Mouse (Mus musculus) neural tube, embryonic 11.5 days (tissue): Measurements from ENCODE around the gene Tubgcp6. TPM values are rescaled to one million over a fixed set of nuclear protein-coding genes. Genes with fewer than 3 reads are reported as not detected.

Experiments
- ATAC-seq: fragments of 200-750 bp; cut with Nextera tagmentation; 2 replicates; pipeline ENCODE4 v1.8.0; 2017; ENCODE audit warnings: moderate number of reproducible peaks, mild to moderate bottlenecking, moderate TSS enrichment, moderate library complexity; ENCODE audit not compliant: insufficient read depth, low FRiP score, low TSS enrichment
- DNase-seq: peaks from one replicate; pipeline ENCODE4 v3.0.0-alpha.2; 2015; ENCODE audit warnings: low spot score
- H3K27ac ChIP-seq: fragments of 300-500 bp; sonication (generic); 2 replicates; pipeline ENCODE4 v1.5.1; 2014; ENCODE audit warnings: low read depth, mild to moderate bottlenecking, low read length
- H3K27me3 ChIP-seq: fragments of 300-500 bp; sonication (generic); 2 replicates; pipeline ENCODE4 v1.6.1; 2014; ENCODE audit warnings: mild to moderate bottlenecking, low read length, mixed read lengths; ENCODE audit not compliant: control insufficient read depth, insufficient read depth
- H3K36me3 ChIP-seq: fragments of 300-500 bp; sonication (generic); 2 replicates; pipeline ENCODE4 v1.6.1; 2014; ENCODE audit warnings: mild to moderate bottlenecking, low read length, moderate library complexity, mixed read lengths; ENCODE audit not compliant: control insufficient read depth, insufficient read depth
- H3K4me1 ChIP-seq: fragments of 300-500 bp; sonication (generic); 2 replicates; pipeline ENCODE4 v1.6.1; 2014; ENCODE audit warnings: low read length, mixed read lengths; ENCODE audit not compliant: control insufficient read depth, insufficient read depth
- H3K4me2 ChIP-seq: fragments of 300-500 bp; sonication (generic); 2 replicates; pipeline ENCODE4 v1.6.1; 2014; ENCODE audit warnings: low read depth, mild to moderate bottlenecking, moderate library complexity
- H3K4me3 ChIP-seq: fragments of 300-500 bp; sonication (generic); 2 replicates; pipeline ENCODE4 v1.5.1; 2014; ENCODE audit warnings: low read depth, low read length
- H3K9ac ChIP-seq: fragments of 300-500 bp; sonication (generic); 2 replicates; pipeline ENCODE4 v1.6.1; 2014; ENCODE audit warnings: mild to moderate bottlenecking, low read length
- H3K9me3 ChIP-seq: fragments of 300-500 bp; sonication (generic); 2 replicates; pipeline ENCODE4 v1.6.1; 2016; ENCODE audit warnings: low read length; ENCODE audit not compliant: control insufficient read depth
- WGBS: fragments of 180-500 bp; shearing (Covaris S2); extraction: QIAGEN DNeasy Blood & Tissue Kit; methylation state at CpG from one replicate; pipeline ENCODE4 v1.1.7; 2014; 5-methylcytosine and 5-hydroxymethylcytosine counted together
- polyA plus RNA-seq: library from polyadenylated mRNA; unstranded; fragments of >200 nt; fragmentation: Nextera tagmentation; extraction: Ambion mirVana; gene quantifications from 2 replicates; pipeline ENCODE4 v1.2.1, GENCODE M21; 2014

Gene Tubgcp6
- polyA plus RNA-seq, 1 experiment from 2014 or later: 21.1 TPM

DNA sequence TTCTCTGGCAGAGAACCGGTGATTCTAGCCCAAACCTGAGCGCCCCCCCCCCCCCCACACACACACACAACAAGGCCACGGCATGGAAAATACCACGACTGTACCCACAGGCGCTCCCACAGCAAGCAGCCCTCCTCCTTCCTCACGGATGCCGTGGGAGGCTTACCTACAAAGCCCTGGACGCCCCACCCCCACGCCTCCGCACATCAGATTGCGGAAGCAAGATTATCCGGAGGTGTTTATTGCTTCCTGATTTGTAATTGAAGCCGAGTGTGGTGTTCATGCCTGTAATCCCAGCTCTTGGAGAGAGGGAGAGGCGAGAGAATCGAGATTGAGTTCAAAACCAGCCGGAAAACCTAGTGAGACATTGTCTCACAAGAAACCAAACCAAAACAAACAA lies 24.1 kb upstream of the Tubgcp6 start:
- Histone ChIP-seq H3K9ac (peak overlapping the region; percentile 49), H3K27ac (no peak overlapping the region), H3K9me3 (no peaks in the 10 kb centered on the region), H3K27me3 (peaks cover 12% of the 10 kb centered on the region; the same call in 1 of the 2 replicates), H3K4me2 (peak overlapping the region; percentile 88), H3K4me3 (peak overlapping the region; percentile 78), H3K36me3 (peaks cover 2% of the 10 kb centered on the region; the same call in 1 of the 2 replicates), H3K4me1 (peaks cover 18% of the 10 kb centered on the region)
- WGBS: 8% methylated on average over 15 of the region's 16 CpGs
- DNase-seq (no peak), ATAC-seq (no peak)

DNA sequence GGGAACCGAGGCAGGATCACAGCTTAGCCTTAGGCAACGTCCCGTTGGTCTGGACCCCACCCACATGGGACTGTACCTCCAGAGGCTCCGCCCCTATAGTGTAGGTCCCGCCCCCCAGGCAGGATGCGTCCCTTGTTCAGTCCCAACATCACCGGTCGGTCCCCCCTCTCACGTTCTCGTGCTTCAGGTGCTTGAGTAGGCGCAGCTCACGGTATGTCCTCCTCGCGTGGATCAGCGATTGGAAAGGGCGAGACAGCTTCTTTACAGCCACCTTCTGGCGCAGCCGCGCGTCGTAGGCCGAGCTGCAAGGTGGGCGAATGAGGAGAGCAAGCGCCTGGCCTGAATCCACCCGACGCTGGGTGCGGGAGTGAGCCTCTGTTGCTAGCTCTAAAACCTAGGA lies 23.6 kb upstream of the Tubgcp6 start:
- H3K4me2 ChIP-seq: peak overlapping the region; percentile 88
- H3K4me1 ChIP-seq: peaks cover 18% of the 10 kb centered on the region
- peak overlapping the region; percentile 78 for H3K4me3 ChIP-seq
- H3K36me3 ChIP-seq: peaks cover 2% of the 10 kb centered on the region; the same call in 1 of the 2 replicates
- peak; percentile 49 for DNase-seq
- peak overlapping the region; percentile 49 for H3K9ac ChIP-seq
- no peak for ATAC-seq
- H3K9me3 ChIP-seq: no peaks in the 10 kb centered on the region
- no peak overlapping the region for H3K27ac ChIP-seq
- WGBS: 3% methylated on average over 27 of the region's 27 CpGs
- H3K27me3 ChIP-seq: peaks cover 12% of the 10 kb centered on the region; the same call in 1 of the 2 replicates

GRCm38 (mm10) chr15:89145813-89146350 lies 23.0 kb upstream of the Tubgcp6 start:
- peaks cover 19% of the 10 kb centered on the region for H3K4me1 ChIP-seq
- DNase-seq: no peak
- ATAC-seq: no peak
- H3K4me3 ChIP-seq: no peak overlapping the region
- 77% methylated on average over 24 of the region's 24 CpGs for whole genome bisulfite sequencing
- no peaks in the 10 kb centered on the region for H3K9me3 ChIP-seq
- peaks cover 12% of the 10 kb centered on the region; the same call in 1 of the 2 replicates for H3K27me3 ChIP-seq
- no peak overlapping the region for H3K9ac ChIP-seq
- H3K4me2 ChIP-seq: peak overlapping the region; percentile 88; the same call in 1 of the 2 replicates
- peaks cover 2% of the 10 kb centered on the region; the same call in 1 of the 2 replicates for H3K36me3 ChIP-seq
- no peak overlapping the region for H3K27ac ChIP-seq

- no peak overlapping the region for H3K27ac ChIP-seq
- WGBS: 91% methylated on average over 11 of the region's 11 CpGs
- no peaks in the 10 kb centered on the region for H3K9me3 ChIP-seq
- H3K36me3 ChIP-seq: peaks cover 2% of the 10 kb centered on the region; the same call in 1 of the 2 replicates
- no peak overlapping the region for H3K4me3 ChIP-seq
- H3K9ac ChIP-seq: no peak overlapping the region
- ATAC-seq (no peak), DNase-seq (no peak)
- H3K27me3 ChIP-seq: peaks cover 12% of the 10 kb centered on the region; the same call in 1 of the 2 replicates
- peaks cover 18% of the 10 kb centered on the region for H3K4me1 ChIP-seq
- H3K4me2 ChIP-seq: no peak overlapping the region
Observed at GRCm38 (mm10) chr15:89144965-89145364, 22.1 kb upstream of the Tubgcp6 start.

DNA sequence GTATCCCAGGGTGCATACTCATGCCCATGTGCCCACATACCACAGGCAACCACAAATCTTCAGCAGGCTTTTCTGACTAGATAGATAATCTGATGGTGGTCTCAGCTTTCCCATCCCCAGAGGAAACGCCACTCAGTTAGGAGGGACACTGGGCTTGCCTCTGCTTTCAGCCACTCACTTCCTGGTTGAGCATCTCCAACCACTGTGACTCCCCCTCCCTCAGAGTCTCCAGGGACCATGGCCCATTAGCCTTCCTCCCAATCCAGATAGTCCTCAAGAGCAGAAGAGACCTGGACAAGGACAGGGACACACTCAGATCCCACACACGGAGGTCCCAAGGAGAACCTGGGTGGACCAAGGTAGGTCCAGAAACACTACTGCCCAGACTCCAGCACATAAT lies 20.2 kb upstream of the Tubgcp6 start:
- no peak for DNase-seq
- no peak overlapping the region for H3K4me2 ChIP-seq
- no peak overlapping the region for H3K9ac ChIP-seq
- H3K27ac ChIP-seq: no peak overlapping the region
- H3K9me3 ChIP-seq: no peaks in the 10 kb centered on the region
- ATAC-seq: no peak
- 92% methylated on average over 2 of the region's 2 CpGs for WGBS
- peaks cover 13% of the 10 kb centered on the region for H3K4me1 ChIP-seq
- H3K36me3 ChIP-seq: peaks cover 2% of the 10 kb centered on the region; the same call in 1 of the 2 replicates
- H3K4me3 ChIP-seq: no peak overlapping the region
- peaks cover 9% of the 10 kb centered on the region; the same call in 1 of the 2 replicates for H3K27me3 ChIP-seq

DNA sequence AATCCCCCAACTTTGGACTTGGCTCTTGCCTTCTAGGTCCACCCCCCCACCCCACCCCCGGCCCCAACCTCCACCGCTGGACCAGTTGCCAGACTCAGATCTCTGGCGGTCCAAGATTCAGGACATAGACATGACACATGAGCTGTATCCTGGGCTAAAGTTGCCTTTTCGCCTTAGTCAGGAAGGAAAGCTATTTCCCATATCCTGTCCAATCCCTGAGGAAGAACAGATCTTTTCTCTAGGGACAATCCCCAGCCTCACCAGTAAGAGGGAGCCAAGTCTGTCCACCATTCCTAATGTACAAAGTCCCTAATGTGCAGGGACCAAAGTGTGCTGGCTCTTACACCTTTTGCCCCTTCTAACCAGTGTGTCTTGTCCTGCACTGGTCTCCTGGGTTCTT lies 19.0 kb upstream of the Tubgcp6 start:
- WGBS: 74% methylated on average over 4 of the region's 4 CpGs

DNA sequence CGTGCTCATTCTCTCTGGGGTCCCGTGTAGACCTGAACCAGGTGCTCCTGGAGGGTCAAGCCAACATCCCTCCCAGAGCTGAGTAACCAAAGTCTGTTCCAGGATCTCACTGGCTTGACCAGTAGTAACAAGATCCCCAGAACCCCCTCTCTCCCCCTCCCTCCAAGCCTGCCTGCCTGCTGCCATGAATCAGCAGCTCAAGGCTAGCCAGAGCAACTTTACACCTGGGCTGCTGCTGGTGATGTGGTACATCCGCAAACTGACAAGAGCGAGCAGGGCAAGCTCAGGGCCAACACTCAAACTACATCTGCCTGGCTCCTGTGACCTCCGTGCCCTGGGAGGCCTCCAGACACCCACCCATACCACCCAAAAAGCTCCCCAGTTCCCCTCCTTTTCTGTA lies 18.5 kb upstream of the Tubgcp6 start:
- DNase-seq (no peak), ATAC-seq (0 out of 2 replicates have a peak, but pooled peaks have one; percentile 3)
- Histone ChIP-seq H3K27me3 (0 out of 2 replicates have a peak, but pooled peaks cover 4% of the 10 kb centered on the region), H3K9ac (no peak overlapping the region), H3K36me3 (peaks cover 2% of the 10 kb centered on the region; the same call in 1 of the 2 replicates), H3K4me2 (no peak overlapping the region), H3K27ac (no peak overlapping the region), H3K4me3 (no peak overlapping the region), H3K9me3 (no peaks in the 10 kb centered on the region), H3K4me1 (peaks cover 5% of the 10 kb centered on the region)
- WGBS: 26% methylated on average over 5 of the region's 5 CpGs

More for the DNA sequence above, 19.0 kb upstream of the Tubgcp6 start:
- H3K4me1 ChIP-seq: peaks cover 9% of the 10 kb centered on the region
- no peaks in the 10 kb centered on the region for H3K9me3 ChIP-seq
- H3K4me2 ChIP-seq: no peak overlapping the region
- no peak overlapping the region for H3K9ac ChIP-seq
- ATAC-seq (no peak), DNase-seq (no peak)
- no peak overlapping the region for H3K4me3 ChIP-seq
- H3K36me3 ChIP-seq: peaks cover 2% of the 10 kb centered on the region; the same call in 1 of the 2 replicates
- no peak overlapping the region for H3K27ac ChIP-seq
- 0 out of 2 replicates have a peak, but pooled peaks cover 4% of the 10 kb centered on the region for H3K27me3 ChIP-seq

DNA sequence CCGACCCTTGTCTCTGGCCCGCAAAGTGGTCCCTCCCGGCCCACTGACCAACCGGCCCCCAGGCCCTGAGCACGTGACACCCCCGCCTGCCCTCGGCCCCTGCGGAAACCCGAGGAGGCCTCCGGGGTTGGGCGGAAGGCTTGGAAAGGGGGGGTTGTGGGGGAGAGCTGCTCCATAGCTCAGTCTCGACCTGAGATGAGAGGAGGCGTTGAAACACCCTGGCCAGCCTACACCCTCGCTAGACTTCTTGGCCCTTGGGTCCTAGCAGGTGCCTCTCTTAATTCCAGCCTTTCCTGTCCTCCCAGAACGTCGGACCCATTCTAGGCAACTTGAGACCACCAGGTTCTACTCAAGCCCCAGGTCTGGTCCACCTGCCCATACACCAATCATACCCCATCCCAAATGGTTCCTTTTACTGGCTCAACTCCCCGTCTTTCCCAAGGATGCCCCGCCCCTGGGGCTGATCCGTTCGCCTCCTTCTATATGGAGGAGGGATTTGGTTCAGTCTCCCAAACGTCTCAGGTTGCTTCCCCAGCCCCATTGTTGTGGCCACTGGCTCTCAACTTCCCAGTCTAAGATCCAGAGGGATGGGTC lies 17.8 kb upstream of the Tubgcp6 start, which contains the start of gene Mapk12:
Gene Mapk12, minus strand, starts transcription at position 45 of the 594 bp plus-strand sequence.
- peak within 1 kb of the TSS; percentile 98 for H3K4me2 ChIP-seq
- no peak within 1 kb of the TSS for H3K27ac ChIP-seq
- ATAC-seq (peak; percentile 70), DNase-seq (peak; percentile 72)
- no peaks in the 10 kb centered on the region for H3K27me3 ChIP-seq
- H3K4me1 ChIP-seq: peaks cover 4% of the 10 kb centered on the region; the same call in 1 of the 2 replicates
- WGBS: 0% methylated on average over 21 of the region's 21 CpGs
- no peaks in the 10 kb centered on the region for H3K36me3 ChIP-seq
- H3K4me3 ChIP-seq: peak within 1 kb of the TSS; percentile 59
- no peaks in the 10 kb centered on the region for H3K9me3 ChIP-seq
- peak within 1 kb of the TSS; percentile 75 for H3K9ac ChIP-seq
